Mouse (Mus musculus) intestine, postnatal 0 days (tissue): ENCODE results near the gene Ppip5k1. TPM values are rescaled to one million over a fixed set of nuclear protein-coding genes. Genes with fewer than 3 reads are reported as not detected.
A peak's percentile ranks its signal among the peaks of the same experiment; 100 is the strongest.

Experiments
- ATAC-seq: fragments of 200-750 bp; cut with Nextera tagmentation; 2 replicates; pipeline ENCODE4 v1.8.0; 2017; ENCODE audit warnings: mild to moderate bottlenecking, moderate TSS enrichment, moderate library complexity
- H3K27ac ChIP-seq: fragments of 300-500 bp; sonication (generic); 2 replicates; pipeline ENCODE4 v1.5.1; 2014; ENCODE audit warnings: mild to moderate bottlenecking, low read depth, low read length, moderate library complexity
- H3K27me3 ChIP-seq: fragments of 300-500 bp; sonication (generic); replicated peaks from 2 replicates; pipeline ENCODE4 v1.6.1; 2014; ENCODE audit warnings: low read length, mixed read lengths; ENCODE audit not compliant: control insufficient read depth, insufficient read depth
- H3K36me3 ChIP-seq: fragments of 300-500 bp; sonication (generic); 2 replicates; pipeline ENCODE4 v1.6.1; 2014; ENCODE audit warnings: mild to moderate bottlenecking, moderate library complexity; ENCODE audit not compliant: control insufficient read depth, insufficient read depth
- H3K4me1 ChIP-seq: fragments of 300-500 bp; sonication (generic); replicated peaks from 2 replicates; pipeline ENCODE4 v1.6.1; 2014; ENCODE audit warnings: antibody characterized with exemption, low read length, mixed read lengths; ENCODE audit not compliant: control insufficient read depth, insufficient read depth
- H3K4me2 ChIP-seq: fragments of 300-500 bp; sonication (generic); replicated peaks from 2 replicates; pipeline ENCODE4 v1.6.1; 2014; ENCODE audit warnings: low read depth, mild to moderate bottlenecking, moderate library complexity
- H3K4me3 ChIP-seq: fragments of 300-500 bp; sonication (generic); 2 replicates; pipeline ENCODE4 v1.5.1; 2014; ENCODE audit warnings: low read depth, low read length
- H3K9ac ChIP-seq: fragments of 300-500 bp; sonication (generic); 2 replicates; pipeline ENCODE4 v1.6.1; 2014; ENCODE audit warnings: mild to moderate bottlenecking, low read depth, low read length
- H3K9me3 ChIP-seq: fragments of 300-500 bp; sonication (generic); 2 replicates; pipeline ENCODE4 v1.6.1; 2016; ENCODE audit warnings: mixed run types; ENCODE audit not compliant: control insufficient read depth
- CTCF ChIP-seq: sonication (generic); IDR thresholded peaks from 2 replicates; pipeline ENCODE4 v1.5.1; 2016; ENCODE audit warnings: low read depth, mild to moderate bottlenecking, control low read depth, antibody characterized with exemption, moderate library complexity
- WGBS: fragments of 180-500 bp; shearing (Covaris S2); extraction: QIAGEN DNeasy Blood & Tissue Kit; methylation state at CpG from one replicate; pipeline ENCODE4 v1.1.7; 2014; 5-methylcytosine and 5-hydroxymethylcytosine counted together
- polyA plus RNA-seq: library from polyadenylated mRNA; unstranded; fragments of >200 nt; fragmentation: Nextera tagmentation; extraction: Ambion mirVana; gene quantifications from 2 replicates; pipeline ENCODE4 v1.2.1, GENCODE M21; 2015

The Ppip5k1 gene
- polyA plus RNA-seq, 1 experiment from 2014 or later = 19.2 TPM

DNA sequence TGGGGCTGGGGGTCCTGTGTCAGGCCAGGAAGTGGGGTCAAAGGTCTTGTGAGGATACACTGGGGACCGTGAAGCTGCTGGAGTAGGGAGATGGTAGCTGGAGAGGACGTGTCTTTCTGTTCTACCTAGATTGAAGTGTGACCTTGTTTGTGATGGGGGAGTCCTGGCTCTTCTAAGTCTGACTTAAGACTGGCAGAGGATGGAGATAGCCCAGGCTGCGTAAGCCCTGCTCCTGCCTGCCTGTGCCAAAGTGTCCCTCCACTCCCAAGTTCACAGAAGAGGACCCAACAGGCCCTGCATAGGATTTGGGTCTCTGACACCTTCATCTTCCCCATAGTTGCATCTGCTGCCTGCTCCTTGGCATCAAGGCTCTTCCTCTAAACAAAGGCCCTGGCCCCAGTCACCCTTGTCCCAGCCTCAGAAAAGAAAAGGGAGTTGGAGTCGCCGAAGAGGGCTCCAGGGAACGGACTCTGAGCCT is 58.4 kb downstream of the Ppip5k1 start:
- Histone ChIP-seq H3K27me3 (peaks cover 23% of the 10 kb centered on the region), H3K4me1 (0 out of 2 replicates have a peak, but pooled peaks cover 3% of the 10 kb centered on the region), H3K27ac (no peak overlapping the region), H3K36me3 (no peaks in the 10 kb centered on the region), H3K4me2 (peak overlapping the region; percentile 60), H3K4me3 (peak overlapping the region; percentile 42; the same call in 1 of the 2 replicates), H3K9ac (no peak overlapping the region), H3K9me3 (no peaks in the 10 kb centered on the region)
- no peak for TF ChIP-seq CTCF
- no peak for ATAC-seq
- WGBS = 36% methylated on average over 6 of the region's 6 CpGs

DNA sequence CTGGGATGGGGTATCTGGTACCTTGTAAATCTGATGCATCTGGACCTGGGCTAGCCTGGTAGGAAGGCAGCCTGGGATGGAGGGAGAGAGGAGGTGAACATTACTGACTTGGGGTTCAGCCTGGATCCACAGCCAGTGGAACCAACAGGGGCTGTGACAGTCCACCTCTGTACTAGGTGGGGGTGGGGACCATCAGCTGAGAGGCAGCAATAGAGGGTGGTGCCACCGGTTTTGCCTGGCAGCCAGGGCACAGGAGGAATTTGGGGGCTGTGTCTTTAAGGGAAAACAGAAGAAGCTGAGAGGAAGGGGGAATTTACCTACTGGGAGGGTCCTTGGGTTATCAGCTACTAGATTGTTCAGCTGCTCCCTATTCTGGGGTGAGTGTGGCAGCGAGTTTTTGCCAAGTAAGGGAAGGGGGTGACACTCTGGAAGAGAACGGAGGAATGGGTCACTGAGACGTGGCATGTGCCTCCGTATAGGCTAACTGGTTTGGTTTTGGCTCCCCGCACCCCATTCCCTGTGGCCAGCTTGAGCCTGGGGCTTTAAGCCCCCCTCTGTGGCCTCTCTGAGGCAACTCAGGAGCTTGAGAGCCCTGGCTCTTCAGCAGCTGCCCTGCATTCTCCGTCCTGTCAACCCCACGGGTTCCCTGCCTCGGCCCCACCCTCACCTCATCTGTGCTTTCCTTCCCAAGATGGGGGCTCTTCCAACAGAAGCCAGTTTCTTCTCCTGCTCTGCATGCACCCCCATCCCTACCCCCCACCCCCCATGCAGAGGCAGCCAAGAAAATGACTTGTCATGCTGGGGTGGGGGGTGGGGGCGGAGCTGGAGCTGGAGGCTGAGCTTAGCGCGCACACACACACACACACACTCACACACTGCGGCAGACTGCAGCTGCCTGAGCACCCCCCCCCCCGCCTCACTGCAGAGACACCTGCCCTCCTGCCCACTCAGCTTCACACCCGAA is 59.3 kb downstream of the Ppip5k1 start:
- Histone ChIP-seq H3K9me3 (no peaks in the 10 kb centered on the region), H3K9ac (peak overlapping the region; percentile 28; the same call in 1 of the 2 replicates), H3K27ac (no peak overlapping the region), H3K36me3 (no peaks in the 10 kb centered on the region), H3K4me1 (0 out of 2 replicates have a peak, but pooled peaks cover 3% of the 10 kb centered on the region), H3K27me3 (peaks cover 26% of the 10 kb centered on the region), H3K4me3 (peak overlapping the region; percentile 42), H3K4me2 (peak overlapping the region; percentile 60)
- ATAC-seq = no peak
- no peak for TF ChIP-seq CTCF
- 6% methylated on average over 15 of the region's 15 CpGs for WGBS

DNA sequence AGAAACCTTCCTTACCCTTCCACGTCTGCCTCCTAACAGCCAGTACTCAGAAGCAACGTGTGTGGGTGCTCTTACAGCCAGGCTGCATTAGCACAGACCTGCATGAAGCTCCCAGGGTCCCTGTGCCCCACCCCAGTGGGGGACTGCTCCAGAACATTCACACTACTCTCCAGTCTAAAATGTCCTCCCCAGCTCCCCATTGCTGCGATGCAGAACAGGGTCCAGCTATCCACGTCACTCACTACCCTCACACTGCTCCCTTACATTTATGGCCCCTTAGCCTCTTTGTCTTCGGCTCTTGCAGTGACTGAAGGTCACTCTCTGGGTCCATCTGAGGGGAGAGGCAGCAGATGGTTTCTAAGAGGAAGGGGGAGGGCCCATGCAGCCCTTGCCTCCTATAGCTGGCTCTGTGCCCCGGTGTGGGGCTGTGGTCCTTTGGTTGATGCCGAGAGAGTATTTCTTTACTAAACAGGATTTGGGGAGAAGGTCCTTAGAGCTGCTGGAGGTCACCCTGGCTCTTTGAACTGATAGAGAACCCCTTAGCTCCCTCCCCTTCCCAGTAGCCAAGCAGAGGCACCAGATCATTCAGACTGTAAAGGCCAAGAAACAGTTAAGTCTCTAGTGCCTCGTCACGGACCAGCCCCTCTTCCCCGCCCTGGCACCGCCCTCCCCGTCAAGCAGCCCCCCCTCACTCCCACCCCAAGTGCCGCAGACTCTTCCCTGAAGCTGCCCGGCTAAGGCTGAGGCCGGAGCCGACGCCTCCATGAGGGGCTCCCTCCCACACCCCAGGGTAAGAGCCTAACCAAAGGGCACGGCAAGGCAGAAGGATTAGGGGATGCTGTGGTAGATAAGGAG is 60.2 kb downstream of the Ppip5k1 start:
- Histone ChIP-seq H3K4me2 (peak overlapping the region; percentile 60), H3K27ac (no peak overlapping the region), H3K27me3 (peaks cover 35% of the 10 kb centered on the region), H3K4me1 (peaks cover 5% of the 10 kb centered on the region; the same call in 1 of the 2 replicates), H3K9ac (peak overlapping the region; percentile 28; the same call in 1 of the 2 replicates), H3K36me3 (no peaks in the 10 kb centered on the region), H3K4me3 (peak overlapping the region; percentile 42), H3K9me3 (no peaks in the 10 kb centered on the region)
- TF ChIP-seq CTCF = no peak
- peak; percentile 26; the same call in 1 of the 2 replicates for ATAC-seq
- 3% methylated on average over 18 of the region's 18 CpGs for WGBS

DNA sequence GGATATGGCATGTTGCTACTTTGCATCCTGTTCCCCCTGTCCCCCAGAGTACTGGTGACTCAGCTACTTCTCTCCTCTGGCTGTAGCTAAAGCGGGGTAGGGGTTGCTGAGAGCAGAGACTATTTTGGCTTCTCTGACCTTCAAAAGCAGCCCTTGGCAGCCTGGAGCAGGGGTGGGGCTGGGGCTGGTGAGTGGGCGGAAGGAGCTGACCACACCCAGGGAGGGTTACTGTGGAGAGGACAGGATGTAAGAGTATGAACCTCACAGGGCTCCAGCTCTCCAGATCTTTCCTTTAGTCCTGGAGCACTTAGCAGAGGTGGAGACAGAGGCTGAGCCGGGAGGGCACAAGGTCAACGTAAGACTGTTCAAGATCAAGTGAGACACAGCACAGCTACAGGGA is 61.0 kb downstream of the Ppip5k1 start:
- TF ChIP-seq CTCF = no peak
- H3K9me3 ChIP-seq = no peaks in the 10 kb centered on the region
- 18% methylated on average over 4 of the region's 4 CpGs for WGBS
- peak overlapping the region; percentile 60 for H3K4me2 ChIP-seq
- peaks cover 40% of the 10 kb centered on the region for H3K27me3 ChIP-seq
- no peak overlapping the region for H3K9ac ChIP-seq
- ATAC-seq = no peak
- H3K4me1 ChIP-seq = peaks cover 8% of the 10 kb centered on the region; the same call in 1 of the 2 replicates
- no peaks in the 10 kb centered on the region for H3K36me3 ChIP-seq
- no peak overlapping the region for H3K4me3 ChIP-seq
- no peak overlapping the region for H3K27ac ChIP-seq

DNA sequence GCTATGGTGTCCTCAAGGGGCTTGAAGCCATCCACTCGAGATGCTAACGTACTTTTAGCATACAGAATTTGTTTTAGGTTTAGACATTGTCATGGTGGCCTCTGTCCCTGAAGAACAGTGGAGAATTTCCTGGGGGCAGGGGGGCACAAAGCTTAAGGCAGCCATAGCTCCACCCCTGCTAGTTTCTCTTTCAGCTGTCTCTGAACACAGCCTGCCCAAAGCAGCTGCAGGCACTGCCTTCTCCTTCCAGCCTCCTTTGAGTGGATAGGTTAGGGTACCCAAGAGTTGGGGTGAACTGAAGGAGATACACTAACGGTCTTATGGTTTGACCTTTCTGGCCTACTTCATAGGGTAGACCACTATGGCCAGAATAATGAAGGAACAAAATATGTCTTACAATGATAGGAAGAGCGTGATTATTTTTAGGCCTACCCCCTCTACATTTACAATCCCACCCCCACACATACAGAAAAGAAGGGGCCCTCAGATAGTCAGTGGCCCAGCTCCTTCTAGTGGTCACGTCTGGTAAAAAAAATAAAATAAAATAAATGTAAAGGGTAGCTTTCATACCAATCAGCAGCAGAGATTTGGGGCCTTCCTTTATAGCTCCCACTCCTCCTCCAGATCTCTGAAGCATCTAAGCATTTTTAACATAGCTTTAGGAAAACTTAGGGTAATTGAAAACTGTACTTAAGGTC is 62.7 kb downstream of the Ppip5k1 start:
- Histone ChIP-seq H3K4me1 (peaks cover 8% of the 10 kb centered on the region; the same call in 1 of the 2 replicates), H3K4me2 (no peak overlapping the region), H3K36me3 (no peaks in the 10 kb centered on the region), H3K9me3 (no peaks in the 10 kb centered on the region), H3K9ac (no peak overlapping the region), H3K27me3 (peaks cover 46% of the 10 kb centered on the region), H3K27ac (no peak overlapping the region), H3K4me3 (no peak overlapping the region)
- peak; percentile 27; the same call in 1 of the 2 replicates for TF ChIP-seq CTCF
- 73% methylated on average over 5 of the region's 5 CpGs for WGBS
- no peak for ATAC-seq
